In the genomic region with DNA sequence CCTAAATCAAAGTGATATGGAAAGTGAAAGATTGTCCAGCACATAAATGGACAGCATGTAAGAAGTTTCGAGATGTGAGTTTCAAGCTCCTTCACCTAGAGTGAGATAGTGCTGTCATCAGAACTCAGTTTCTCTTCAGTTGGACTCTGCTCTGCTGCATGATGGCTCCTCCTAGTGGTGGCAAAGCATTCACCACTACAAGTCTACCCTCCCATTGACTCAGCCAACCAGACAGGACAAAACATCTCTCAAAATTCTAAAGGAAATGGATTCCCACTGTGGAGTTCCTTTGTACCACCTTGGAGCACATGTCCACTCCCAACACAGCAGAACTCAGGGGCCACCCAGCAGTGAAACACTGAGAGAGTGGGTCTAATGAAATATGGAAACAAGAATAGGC, we compare ENCODE assay signal across 10 mouse cellular contexts.
DNase-seq lines count a peak whose midpoint lies in the region; ATAC-seq and TF ChIP-seq lines count a peak whose summit lies in the region.
"Had no signal": no experiment of that assay in that cellular context is flagged by ENCODE, and none has a peak within 500 bp of the region (broad histone marks: within the 10 kb centered on the region; RNA-seq: fewer than 3 reads in every experiment).

No protein-coding gene starts in this region.

- no peaks in the 10 kb centered on the region for H3K36me3 ChIP-seq in hindbrain, embryonic 10.5 days
- no peaks in the 10 kb centered on the region for H3K36me3 ChIP-seq in hindbrain, embryonic 12.5 days
- no peaks in the 10 kb centered on the region for H3K36me3 ChIP-seq in forebrain, postnatal 0 days (ENCODE audit: insufficient read depth)
- H3K36me3 ChIP-seq in midbrain, embryonic 15.5 days (replicated peaks), result no peaks in the 10 kb centered on the region
- H3K36me3 ChIP-seq: embryonic facial prominence, embryonic 12.5 days; liver, embryonic 13.5 days had no signal

- no peaks in the 10 kb centered on the region for H3K9me3 ChIP-seq in hindbrain, embryonic 10.5 days
- H3K9me3 ChIP-seq in hindbrain, embryonic 12.5 days (replicated peaks), result no peaks in the 10 kb centered on the region
- no peaks in the 10 kb centered on the region for H3K9me3 ChIP-seq in forebrain, postnatal 0 days (ENCODE audit: low read length)
- H3K9me3 ChIP-seq in midbrain, embryonic 15.5 days, result no peaks in the 10 kb centered on the region
- H3K9me3 ChIP-seq: embryonic facial prominence, embryonic 12.5 days; liver, embryonic 13.5 days had no signal

- no peak overlapping the region for H3K27ac ChIP-seq in hindbrain, embryonic 10.5 days
- H3K27ac ChIP-seq in hindbrain, embryonic 12.5 days, result no peak overlapping the region
- H3K27ac ChIP-seq in forebrain, postnatal 0 days (ENCODE audit: low read depth, low read length), result no peak overlapping the region
- no peak overlapping the region for H3K27ac ChIP-seq in midbrain, embryonic 15.5 days
- H3K27ac ChIP-seq: embryonic facial prominence, embryonic 12.5 days; liver, embryonic 13.5 days had no signal

- WGBS in hindbrain, embryonic 10.5 days, result 81% methylated on average over 1 of the region's 1 CpGs
- WGBS in hindbrain, embryonic 12.5 days, result 62% methylated on average over 1 of the region's 1 CpGs
- WGBS in forebrain, postnatal 0 days, result 64% methylated on average over 1 of the region's 1 CpGs
- 59% methylated on average over 1 of the region's 1 CpGs for WGBS in midbrain, embryonic 15.5 days

- H3K4me1 ChIP-seq in hindbrain, embryonic 10.5 days (replicated peaks), result no peaks in the 10 kb centered on the region
- no peaks in the 10 kb centered on the region for H3K4me1 ChIP-seq in hindbrain, embryonic 12.5 days
- no peaks in the 10 kb centered on the region for H3K4me1 ChIP-seq in forebrain, postnatal 0 days (ENCODE audit: insufficient read depth)
- no peaks in the 10 kb centered on the region for H3K4me1 ChIP-seq in midbrain, embryonic 15.5 days
- H3K4me1 ChIP-seq: embryonic facial prominence, embryonic 12.5 days; liver, embryonic 13.5 days had no signal

- H3K27me3 ChIP-seq in hindbrain, embryonic 10.5 days (ENCODE audit: insufficient read depth, poor library complexity, severe bottlenecking), result no peaks in the 10 kb centered on the region
- no peaks in the 10 kb centered on the region for H3K27me3 ChIP-seq in hindbrain, embryonic 12.5 days
- H3K27me3 ChIP-seq in forebrain, postnatal 0 days (ENCODE audit: insufficient read depth, low read length), result no peaks in the 10 kb centered on the region
- H3K27me3 ChIP-seq in midbrain, embryonic 15.5 days (replicated peaks), result no peaks in the 10 kb centered on the region
- H3K27me3 ChIP-seq: embryonic facial prominence, embryonic 12.5 days; liver, embryonic 13.5 days had no signal

- TF ChIP-seq CTCF in forebrain, postnatal 0 days (IDR thresholded peaks at IDR 0.05; ENCODE audit: low read depth), result peak; percentile 62

- H3K4me3 ChIP-seq in hindbrain, embryonic 10.5 days, result no peak overlapping the region
- no peak overlapping the region for H3K4me3 ChIP-seq in hindbrain, embryonic 12.5 days
- no peak overlapping the region for H3K4me3 ChIP-seq in forebrain, postnatal 0 days (ENCODE audit: low read depth, low read length)
- no peak overlapping the region for H3K4me3 ChIP-seq in midbrain, embryonic 15.5 days
- H3K4me3 ChIP-seq: embryonic facial prominence, embryonic 12.5 days; liver, embryonic 13.5 days had no signal

- DNase-seq in hindbrain, embryonic 10.5 days (ENCODE audit: low spot score), result peak; percentile 15
- DNase-seq in CD8-positive naive resting alpha-beta T cell, adult 2 months (ENCODE audit: low read depth in 2 of 2, low spot score in 2 of 2), result peak; percentile 42 to 53
- peak; percentile 37 for DNase-seq in adrenal gland, postnatal 25 days
- DNase-seq in forebrain, postnatal 0 days, result peak; percentile 1
- peak; percentile 45 for DNase-seq in layer of hippocampus, adult 11-12 months (ENCODE audit: low spot score)
- DNase-seq in thymus, postnatal 10 days (ENCODE audit: low spot score in 2 of 2), result peak; percentile 76 to 85
- DNase-seq: liver, embryonic 13.5 days had no signal

- no peak overlapping the region for H3K4me2 ChIP-seq in hindbrain, embryonic 12.5 days (replicated peaks)
- H3K4me2 ChIP-seq in forebrain, postnatal 0 days (ENCODE audit: low read depth), result no peak overlapping the region
- no peak overlapping the region for H3K4me2 ChIP-seq in midbrain, embryonic 15.5 days
- H3K4me2 ChIP-seq: embryonic facial prominence, embryonic 12.5 days; liver, embryonic 13.5 days had no signal

- ATAC-seq in hindbrain, embryonic 12.5 days (ENCODE audit: low FRiP score), result no peak
- ATAC-seq in forebrain, postnatal 0 days, result no peak
- 0 out of 2 replicates have a peak, but pooled peaks have one; percentile 65 for ATAC-seq in midbrain, embryonic 15.5 days (replicated peaks)

- H3K9ac ChIP-seq in hindbrain, embryonic 12.5 days, result no peak overlapping the region
- no peak overlapping the region for H3K9ac ChIP-seq in forebrain, postnatal 0 days
- no peak overlapping the region for H3K9ac ChIP-seq in midbrain, embryonic 15.5 days
- H3K9ac ChIP-seq: embryonic facial prominence, embryonic 12.5 days; liver, embryonic 13.5 days had no signal

Comparison
In these comparisons a context has a peak if more than half of its experiments do, and no peak if none do; other contexts are left out.
1. DNase-seq: peak in every context shown above with its lines; median percentile 80 in thymus, postnatal 10 days; 48 in CD8-positive naive resting alpha-beta T cell, adult 2 months; 45 in layer of hippocampus, adult 11-12 months; 37 in adrenal gland, postnatal 25 days; 15 in hindbrain, embryonic 10.5 days; 1 in forebrain, postnatal 0 days.